Mouse (Mus musculus) CH12.LX (cell line): Measurements from ENCODE around the gene Plcg2. TPM values are rescaled to one million over a fixed set of nuclear protein-coding genes. Genes with fewer than 3 reads are reported as not detected.

ENCODE experiments used
- DNase-seq: peaks from one replicate; pipeline ENCODE4 v3.0.0-alpha.2; 2013; ENCODE audit errors: extremely low read depth
- H3K27ac ChIP-seq: 2 replicates; pipeline ENCODE4 v1.5.1; 2012; ENCODE audit warnings: low read depth, mild to moderate bottlenecking, control low read depth, moderate library complexity; ENCODE audit not compliant: insufficient read depth
- H3K27me3 ChIP-seq: replicated peaks from 2 replicates; pipeline ENCODE3; 2012; ENCODE audit warnings: inconsistent platforms
- H3K36me3 ChIP-seq, 2 experiments: replicated peaks in 1 of 2; 2 replicates each; pipeline versions ENCODE3 to v1.6.1; 2012; ENCODE audit warnings: inconsistent platforms in 1 of 2, low read length in 1 of 2, mild to moderate bottlenecking in 1 of 2, mixed read lengths in 1 of 2, moderate library complexity in 1 of 2; ENCODE audit not compliant: control insufficient read depth in 1 of 2, insufficient read depth in 1 of 2
- H3K4me1 ChIP-seq, 2 experiments: 2 replicates each; pipeline ENCODE4 v1.6.1; 2012; ENCODE audit warnings: inconsistent platforms in 1 of 2, moderate library complexity in 1 of 2; ENCODE audit not compliant: insufficient read depth in 2 of 2, control insufficient read depth in 1 of 2
- H3K4me2 ChIP-seq: 2 replicates; pipeline ENCODE4 v1.6.1; 2012; ENCODE audit warnings: low read depth, mild to moderate bottlenecking, control low read depth; ENCODE audit not compliant: poor library complexity, insufficient read depth, severe bottlenecking
- H3K4me3 ChIP-seq, 3 experiments: fragments of 150-350 bp in 1 of 3; sonication (generic) in 1 of 3; replicated peaks in 1 of 3; 2 replicates each; pipeline versions ENCODE3 to v1.5.1; 2011 to 2012; ENCODE audit warnings: low read depth in 2 of 3, low read length in 2 of 3, mild to moderate bottlenecking in 2 of 3, moderate library complexity in 2 of 3, control low read depth in 1 of 3, improper control_type of control experiment in 1 of 3, inconsistent platforms in 1 of 3, mixed read lengths in 1 of 3; ENCODE audit not compliant: poor library complexity in 1 of 3
- H3K79me2 ChIP-seq: replicated peaks from 2 replicates; pipeline ENCODE4 v1.6.1; 2012; ENCODE audit warnings: mild to moderate bottlenecking, moderate library complexity; ENCODE audit not compliant: control insufficient read depth, poor library complexity, insufficient read depth, severe bottlenecking; ENCODE audit errors: extremely low read depth
- H3K9ac ChIP-seq: 2 replicates; pipeline ENCODE4 v1.6.1; 2012; ENCODE audit warnings: low read depth, mild to moderate bottlenecking, control low read depth, moderate library complexity; ENCODE audit not compliant: insufficient read depth
- H3K9me3 ChIP-seq: replicated peaks from 2 replicates; pipeline ENCODE3; 2012; ENCODE audit warnings: low read length, inconsistent platforms, mixed read lengths
- CHD1 ChIP-seq: IDR thresholded peaks from 2 replicates; pipeline ENCODE4 v1.6.1; 2012; ENCODE audit warnings: low read depth, low read length, improper control_type of control experiment, inconsistent platforms
- CTCF ChIP-seq, 2 experiments: IDR thresholded peaks in 1 of 2; conservative IDR thresholded peaks in 1 of 2; 2 replicates each; pipeline ENCODE4 v1.5.1; 2011 to 2012; ENCODE audit warnings: low read depth in 2 of 2, low read length in 2 of 2, improper control_type of control experiment in 1 of 2, inconsistent platforms in 1 of 2, mild to moderate bottlenecking in 1 of 2, moderate library complexity in 1 of 2
- IRF4 ChIP-seq: IDR thresholded peaks from 2 replicates; pipeline ENCODE4 v1.6.1; 2014; ENCODE audit warnings: low read depth, mild to moderate bottlenecking, inconsistent platforms, low read length, improper control_type of control experiment
- MAX ChIP-seq: IDR thresholded peaks from 2 replicates; pipeline ENCODE4 v1.6.1; 2011; ENCODE audit warnings: low read length, improper control_type of control experiment
- MXI1 ChIP-seq: IDR thresholded peaks from 2 replicates; pipeline ENCODE4 v1.6.1; 2011; ENCODE audit warnings: mild to moderate bottlenecking, low read depth, low read length, improper control_type of control experiment
- PAX5 ChIP-seq: IDR thresholded peaks from 2 replicates; pipeline ENCODE4 v1.6.1; 2012; ENCODE audit warnings: low read length, inconsistent platforms, mixed read lengths
- TBP ChIP-seq: conservative IDR thresholded peaks from 2 replicates; pipeline ENCODE4 v1.6.1; 2011; ENCODE audit warnings: low read depth, low read length, improper control_type of control experiment
- ZNF384 ChIP-seq: IDR thresholded peaks from 2 replicates; pipeline ENCODE4 v1.6.1; 2012; ENCODE audit warnings: low read depth, low read length, improper control_type of control experiment, inconsistent platforms
- dilution Hi-C: fragments of 300-500 bp; cut with MboI; formaldehyde crosslinking; loops from 2 replicates; pipeline ENCODE4 v1.14.3; 2020; ENCODE audit warnings: low sequenced_read_pairs; ENCODE audit not compliant: extremely low pct_unique_long_range_greater_than_20kb, extremely low pct_ligation_motif_present
- in situ Hi-C: fragments of 300-500 bp; cut with MboI; formaldehyde crosslinking; loops from 3 replicates; pipeline ENCODE4 v1.14.3; 2019; ENCODE audit warnings: low sequenced_read_pairs, low pct_ligation_motif_present, low pct_unique_long_range_greater_than_20kb, mixed read lengths
- polyA plus RNA-seq: library from polyadenylated mRNA; unstranded; fragments of >175 nt; gene quantifications from 2 replicates; pipeline ENCODE4 v1.2.1, GENCODE M21; 2012; ENCODE audit warnings: low read depth; ENCODE audit not compliant: insufficient read length
- total RNA-seq, 2 experiments: library from RNA; depleted of rRNA; stranded (reverse); fragments of 300-350 nt in 1 of 2; fragments of >200 nt in 1 of 2; gene quantifications; 2 replicates each; pipeline ENCODE4 v1.2.3; 2012 to 2014

The Plcg2 gene
- total and polyA plus RNA-seq, 3 experiments, result 129 to 196 (median 194) TPM

GRCm38 (mm10) chr8:117683925-117684472, 185.9 kb downstream of the Plcg2 start:
- DNase-seq, result no peak
- H3K4me2 ChIP-seq, result peak overlapping the region; percentile 79
- TF ChIP-seq MXI1 (no peak), ZNF384 (no peak), MAX (no peak), PAX5 (no peak), CHD1 (no peak), IRF4 (no peak)
- TF ChIP-seq, all 38 proteins: peak for 0
- H3K9me3 ChIP-seq, result no peaks in the 10 kb centered on the region
- in situ Hi-C loops (no loop called here), dilution Hi-C loops (no loop called here)
- no peaks in the 10 kb centered on the region for H3K79me2 ChIP-seq
- H3K4me3 ChIP-seq, result peak overlapping the region in 1 of 3 experiments; percentile 36
- no peaks in the 10 kb centered on the region for H3K36me3 ChIP-seq
- no peak overlapping the region for H3K27ac ChIP-seq
- H3K4me1 ChIP-seq, result peaks cover 5 to 17% of the 10 kb centered on the region in 2 experiments; a peak in 3 of 4 replicates
- H3K9ac ChIP-seq, result no peak overlapping the region
- H3K27me3 ChIP-seq, result no peaks in the 10 kb centered on the region

GRCm38 (mm10) chr8:117684504-117684903, 186.4 kb downstream of the Plcg2 start:
- peak; percentile 23 for DNase-seq
- H3K27ac ChIP-seq, result no peak overlapping the region
- H3K36me3 ChIP-seq, result no peaks in the 10 kb centered on the region
- no peaks in the 10 kb centered on the region for H3K27me3 ChIP-seq
- H3K4me3 ChIP-seq, result no peak overlapping the region
- H3K4me1 ChIP-seq, result peaks cover 5 to 17% of the 10 kb centered on the region in 2 experiments; a peak in 3 of 4 replicates
- dilution Hi-C loops, result no loop called here
- no peaks in the 10 kb centered on the region for H3K9me3 ChIP-seq
- no peak overlapping the region for H3K9ac ChIP-seq
- in situ Hi-C loops, result no loop called here
- TF ChIP-seq CTCF (conservative IDR thresholded peaks at IDR 0.05 in 1 of 2, IDR thresholded peaks at IDR 0.05 in 1 of 2; ENCODE audit: low read depth in 2 of 2, low read length in 2 of 2) (0 out of 4 replicates have a peak, but pooled peaks of 1 of the 2 experiments have one; percentile 4), TBP (no peak)
- TF ChIP-seq, all 38 proteins: peak for 1
- Histone ChIP-seq H3K79me2 (no peaks in the 10 kb centered on the region), H3K4me2 (peak overlapping the region; percentile 79; the same call in 1 of the 2 replicates)

Other genes starting within 250 kb of the Plcg2 start
- 12.0 and 16.5 TPM in 2 replicates for gene Cmip, start 241.2 kb upstream of the Plcg2 start, total RNA-seq (2012; rRNA removed)
- gene Cmip, start 241.2 kb upstream of the Plcg2 start, total RNA-seq (2014; rRNA removed), result 4.3 and 5.2 TPM in 2 replicates
- gene Cmip, start 241.2 kb upstream of the Plcg2 start, polyA plus RNA-seq, result 36.3 and 39.0 TPM in 2 replicates
- gene Sdr42e1, start 175.4 kb downstream of the Plcg2 start, total RNA-seq (2012; rRNA removed), result 3.1 and 3.5 TPM in 2 replicates
- gene Sdr42e1, start 175.4 kb downstream of the Plcg2 start, total RNA-seq (2014; rRNA removed), result 4.1 and 4.3 TPM in 2 replicates
- 2.3 and 2.7 TPM in 2 replicates for gene Sdr42e1, start 175.4 kb downstream of the Plcg2 start, polyA plus RNA-seq
- gene Hsd17b2, start 203.6 kb downstream of the Plcg2 start, total RNA-seq (2012; rRNA removed), result not detected in 2 replicates
- not detected in 2 replicates for gene Hsd17b2, start 203.6 kb downstream of the Plcg2 start, total RNA-seq (2014; rRNA removed)
- gene Hsd17b2, start 203.6 kb downstream of the Plcg2 start, polyA plus RNA-seq, result not detected in 2 replicates